Mouse (Mus musculus): ENCODE results near the gene Trim17. TPM values are rescaled to one million over a fixed set of nuclear protein-coding genes. Genes with fewer than 3 reads are reported as not detected.

Trim17 gene
- total and polyA plus RNA-seq, 3 experiments: 0.11 to 0.12 TPM; not detected in 1

DNA sequence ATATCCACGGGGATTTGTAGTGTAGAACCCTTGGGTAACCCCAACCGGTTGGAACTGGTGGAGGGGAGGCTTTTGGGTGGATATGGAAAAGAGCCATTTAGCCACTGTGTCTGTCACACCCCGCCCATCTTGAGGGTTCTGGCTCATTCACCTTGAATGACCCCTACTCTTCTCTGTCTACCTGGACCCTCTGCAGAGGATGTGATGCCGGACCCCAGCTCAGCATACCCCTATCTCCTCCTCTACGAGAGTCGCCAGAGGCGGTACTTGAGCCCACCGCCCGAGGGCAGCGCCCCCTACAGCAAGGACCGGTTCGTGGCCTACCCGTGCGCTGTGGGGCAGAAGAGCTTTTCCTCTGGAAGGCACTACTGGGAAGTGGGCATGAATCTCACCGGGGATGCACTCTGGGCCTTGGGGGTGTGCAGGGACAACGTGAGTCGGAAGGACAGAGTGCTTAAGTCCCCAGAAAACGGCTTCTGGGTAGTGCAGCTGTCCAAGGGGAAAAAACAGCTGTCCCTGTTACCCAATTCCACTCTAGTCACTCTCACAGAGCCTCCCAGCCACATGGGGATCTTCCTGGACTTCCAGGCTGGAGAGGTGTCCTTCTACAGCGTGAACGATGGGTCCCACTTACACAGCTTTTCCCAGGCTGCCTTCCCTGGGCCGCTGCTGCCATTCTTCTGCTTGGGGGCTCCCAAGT is 16.5 kb downstream of the Trim17 start:
- H3K4me1 ChIP-seq (ENCODE audit: insufficient read depth, low read depth, low read length): peaks cover 68% of the 10 kb centered on the region
- no peaks in the 10 kb centered on the region for H3K27me3 ChIP-seq (ENCODE audit: insufficient read depth, low read length)
- TF ChIP-seq TAL1 (conservative IDR thresholded peaks at IDR 0.05; ENCODE audit: low read depth, low read length): no peak
- TF ChIP-seq GATA2 (IDR thresholded peaks at IDR 0.05; ENCODE audit: borderline replicate concordance, low read depth, low read length): no peak
- TF ChIP-seq POLR2AphosphoS5 (IDR thresholded peaks at IDR 0.05; ENCODE audit: insufficient replicate concordance, low read depth, low read length): no peak
- no peak for TF ChIP-seq CTCF (IDR thresholded peaks at IDR 0.05; ENCODE audit: low read depth, low read length)
- no peak for TF ChIP-seq GATA1 (IDR thresholded peaks at IDR 0.05; ENCODE audit: borderline replicate concordance, low read length)
- DNase-seq (ENCODE audit: low spot score): no peak
- peaks cover 76% of the 10 kb centered on the region for H3K36me3 ChIP-seq (replicated peaks)
- ATAC-seq (ENCODE audit: extremely low read depth, insufficient number of reproducible peaks, low FRiP score, poor library complexity, severe bottlenecking): no peak
- H3K4me3 ChIP-seq (ENCODE audit: low read depth, low read length): no peak overlapping the region; the same call in 1 of the 2 replicates
- H3K9me3 ChIP-seq (replicated peaks): no peaks in the 10 kb centered on the region

DNA sequence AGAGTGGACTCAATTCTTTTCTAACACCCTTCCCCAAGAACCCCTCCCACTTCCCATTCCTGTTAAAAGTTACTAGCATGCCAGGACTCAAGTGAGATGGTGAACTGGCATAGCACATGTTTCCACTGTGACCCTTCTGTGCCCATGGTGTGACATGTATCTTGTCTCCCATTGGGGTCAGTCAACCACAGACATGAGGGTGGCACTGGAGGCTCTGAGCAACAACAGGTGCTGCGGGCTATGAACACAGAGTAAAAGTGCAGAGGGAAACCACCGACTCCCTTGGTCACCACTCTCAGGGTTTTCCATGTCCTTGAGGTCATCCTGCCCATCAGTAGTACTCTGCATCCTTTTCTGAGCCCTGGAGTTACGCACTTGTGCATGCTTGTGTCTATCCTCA is 17.3 kb downstream of the Trim17 start:
- Histone ChIP-seq H3K4me3 (ENCODE audit: low read depth, low read length) (no peak overlapping the region), H3K9me3 (replicated peaks) (no peaks in the 10 kb centered on the region), H3K4me1 (ENCODE audit: insufficient read depth, low read depth, low read length) (peaks cover 65% of the 10 kb centered on the region), H3K36me3 (replicated peaks) (peaks cover 70% of the 10 kb centered on the region), H3K27me3 (ENCODE audit: insufficient read depth, low read length) (no peaks in the 10 kb centered on the region)
- ATAC-seq (ENCODE audit: extremely low read depth, insufficient number of reproducible peaks, low FRiP score, poor library complexity, severe bottlenecking) (no peak), DNase-seq (ENCODE audit: low spot score) (no peak)
- no peak for TF ChIP-seq GATA1 (IDR thresholded peaks at IDR 0.05; ENCODE audit: borderline replicate concordance, low read length)
- no peak for TF ChIP-seq CTCF (IDR thresholded peaks at IDR 0.05; ENCODE audit: low read depth, low read length)
- no peak for TF ChIP-seq TAL1 (conservative IDR thresholded peaks at IDR 0.05; ENCODE audit: low read depth, low read length)
- TF ChIP-seq GATA2 (IDR thresholded peaks at IDR 0.05; ENCODE audit: borderline replicate concordance, low read depth, low read length): no peak
- no peak for TF ChIP-seq POLR2AphosphoS5 (IDR thresholded peaks at IDR 0.05; ENCODE audit: insufficient replicate concordance, low read depth, low read length)

DNA sequence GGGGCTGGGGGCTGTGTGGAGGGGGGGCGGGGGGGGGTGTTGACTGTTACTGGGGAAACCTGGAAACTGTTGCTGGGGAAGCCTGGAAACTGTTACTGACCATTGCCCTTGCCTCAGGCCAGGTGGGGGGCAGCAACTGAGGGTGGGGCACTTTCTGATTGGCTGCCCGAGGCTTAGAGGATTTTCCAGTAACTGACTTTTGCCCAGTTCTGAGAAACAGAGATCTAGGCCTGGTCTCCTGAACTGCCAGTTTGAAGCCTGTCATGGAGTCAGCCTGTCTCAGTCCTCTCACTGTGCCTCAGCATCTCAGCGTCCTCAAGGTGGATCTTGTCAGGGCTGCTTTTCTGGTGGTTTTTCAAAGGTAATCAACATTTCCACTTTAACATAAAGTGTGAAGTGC is 19.9 kb downstream of the Trim17 start:
- ATAC-seq (ENCODE audit: extremely low read depth, insufficient number of reproducible peaks, low FRiP score, poor library complexity, severe bottlenecking): no peak
- no peaks in the 10 kb centered on the region for H3K27me3 ChIP-seq (ENCODE audit: insufficient read depth, low read length)
- H3K4me3 ChIP-seq (ENCODE audit: low read depth, low read length): peak overlapping the region; percentile 48; the same call in 1 of the 2 replicates
- H3K36me3 ChIP-seq (replicated peaks): peaks cover 50% of the 10 kb centered on the region
- no peaks in the 10 kb centered on the region for H3K9me3 ChIP-seq (replicated peaks)
- H3K4me1 ChIP-seq (ENCODE audit: insufficient read depth, low read depth, low read length): peaks cover 56% of the 10 kb centered on the region
- DNase-seq (ENCODE audit: low spot score): no peak
- TF ChIP-seq TAL1 (conservative IDR thresholded peaks at IDR 0.05; ENCODE audit: low read depth, low read length): no peak
- TF ChIP-seq GATA1 (IDR thresholded peaks at IDR 0.05; ENCODE audit: borderline replicate concordance, low read length): no peak
- no peak for TF ChIP-seq POLR2AphosphoS5 (IDR thresholded peaks at IDR 0.05; ENCODE audit: insufficient replicate concordance, low read depth, low read length)
- no peak for TF ChIP-seq CTCF (IDR thresholded peaks at IDR 0.05; ENCODE audit: low read depth, low read length)
- no peak for TF ChIP-seq GATA2 (IDR thresholded peaks at IDR 0.05; ENCODE audit: borderline replicate concordance, low read depth, low read length)

DNA sequence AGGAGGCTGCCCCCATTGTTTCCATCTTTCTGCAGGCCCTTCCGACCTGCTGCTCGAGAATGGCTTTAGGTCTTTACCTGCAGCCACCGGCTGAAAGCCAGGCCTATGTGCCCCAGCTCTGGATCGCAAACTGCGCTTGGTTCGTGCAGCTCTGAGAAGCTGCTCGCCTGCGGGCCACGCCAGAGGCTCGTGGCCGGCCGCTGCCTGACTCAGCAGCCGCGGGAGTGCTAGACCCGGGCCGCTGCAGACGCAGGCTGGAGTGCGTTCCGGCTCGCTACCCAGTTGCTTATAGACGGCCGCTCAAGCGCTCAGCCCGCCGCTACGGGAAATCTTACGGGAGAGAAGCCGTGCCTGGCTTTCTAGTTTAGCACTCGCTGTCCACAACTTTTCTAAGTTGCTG is 22.7 kb downstream of the Trim17 start:
- ATAC-seq (ENCODE audit: extremely low read depth, insufficient number of reproducible peaks, low FRiP score, poor library complexity, severe bottlenecking) (no peak), DNase-seq (ENCODE audit: low spot score) (no peak)
- H3K4me1 ChIP-seq (ENCODE audit: insufficient read depth, low read depth, low read length): peaks cover 56% of the 10 kb centered on the region
- peaks cover 50% of the 10 kb centered on the region for H3K36me3 ChIP-seq (replicated peaks)
- H3K9me3 ChIP-seq (replicated peaks): no peaks in the 10 kb centered on the region
- H3K27me3 ChIP-seq (ENCODE audit: insufficient read depth, low read length): no peaks in the 10 kb centered on the region
- peak overlapping the region; percentile 98 for H3K4me3 ChIP-seq (ENCODE audit: low read depth, low read length)
- TF ChIP-seq CTCF (IDR thresholded peaks at IDR 0.05; ENCODE audit: low read depth, low read length) (no peak), TAL1 (conservative IDR thresholded peaks at IDR 0.05; ENCODE audit: low read depth, low read length) (no peak), GATA2 (IDR thresholded peaks at IDR 0.05; ENCODE audit: borderline replicate concordance, low read depth, low read length) (no peak), GATA1 (IDR thresholded peaks at IDR 0.05; ENCODE audit: borderline replicate concordance, low read length) (no peak), POLR2AphosphoS5 (IDR thresholded peaks at IDR 0.05; ENCODE audit: insufficient replicate concordance, low read depth, low read length) (no peak)

DNA sequence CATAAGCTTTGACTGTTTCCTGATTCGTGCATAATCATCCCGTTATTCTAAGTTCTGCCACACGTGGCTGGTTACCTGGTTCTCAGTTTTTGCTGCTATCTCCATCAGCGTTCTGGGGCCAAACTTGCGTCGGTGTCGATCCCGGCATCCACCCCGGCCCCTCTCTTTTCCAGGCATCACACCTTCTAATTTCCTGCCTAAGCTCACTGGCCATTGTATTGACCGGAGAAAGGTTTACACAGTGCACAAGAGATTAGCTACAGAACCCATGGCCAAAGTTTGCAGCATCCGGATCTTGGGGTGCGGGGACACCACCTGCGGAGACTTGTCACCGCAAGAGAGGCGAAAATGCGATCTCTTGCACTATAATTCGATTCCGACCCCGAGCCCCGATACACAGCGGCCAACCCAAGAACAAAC is 23.1 kb downstream of the Trim17 start:
- DNase-seq (ENCODE audit: low spot score) (no peak), ATAC-seq (ENCODE audit: extremely low read depth, insufficient number of reproducible peaks, low FRiP score, poor library complexity, severe bottlenecking) (no peak)
- peaks cover 50% of the 10 kb centered on the region for H3K36me3 ChIP-seq (replicated peaks)
- H3K4me1 ChIP-seq (ENCODE audit: insufficient read depth, low read depth, low read length): peaks cover 57% of the 10 kb centered on the region
- H3K27me3 ChIP-seq (ENCODE audit: insufficient read depth, low read length): no peaks in the 10 kb centered on the region
- no peak for TF ChIP-seq POLR2AphosphoS5 (IDR thresholded peaks at IDR 0.05; ENCODE audit: insufficient replicate concordance, low read depth, low read length)
- TF ChIP-seq GATA2 (IDR thresholded peaks at IDR 0.05; ENCODE audit: borderline replicate concordance, low read depth, low read length): no peak
- TF ChIP-seq TAL1 (conservative IDR thresholded peaks at IDR 0.05; ENCODE audit: low read depth, low read length): no peak
- TF ChIP-seq CTCF (IDR thresholded peaks at IDR 0.05; ENCODE audit: low read depth, low read length): no peak
- H3K9me3 ChIP-seq (replicated peaks): no peaks in the 10 kb centered on the region
- peak overlapping the region; percentile 98 for H3K4me3 ChIP-seq (ENCODE audit: low read depth, low read length)

DNA sequence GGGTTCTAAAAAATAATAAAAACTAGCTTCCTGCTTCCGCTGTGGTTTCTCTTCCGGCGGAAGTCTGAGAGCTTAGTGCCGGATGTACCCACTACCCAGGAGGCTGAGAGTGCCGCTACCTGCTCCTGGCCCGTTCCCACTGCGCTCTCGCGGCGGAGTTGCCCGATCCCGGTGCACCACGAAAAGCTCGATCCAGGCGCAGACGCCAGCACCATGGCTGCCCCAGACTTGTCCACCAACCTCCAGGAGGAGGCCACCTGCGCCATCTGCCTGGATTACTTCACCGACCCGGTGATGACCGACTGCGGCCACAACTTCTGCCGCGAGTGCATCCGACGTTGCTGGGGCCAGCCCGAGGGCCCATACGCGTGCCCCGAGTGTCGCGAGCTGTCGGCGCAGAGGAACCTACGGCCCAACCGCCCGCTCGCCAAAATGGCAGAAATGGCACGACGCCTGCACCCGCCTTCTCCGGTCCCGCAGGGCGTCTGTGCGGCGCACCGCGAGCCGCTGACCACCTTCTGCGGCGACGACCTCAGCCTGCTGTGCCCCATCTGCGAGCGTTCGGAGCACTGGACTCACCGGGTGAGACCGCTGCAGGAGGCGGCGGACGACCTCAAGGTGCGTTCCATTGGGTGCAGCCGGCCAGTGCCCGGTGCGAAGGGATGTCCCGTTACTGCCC is 23.7 kb downstream of the Trim17 start, which contains the start of gene Trim11:
Trim11 (plus strand) TSS at position 67 of the 679 bp plus-strand sequence.
- TF ChIP-seq GATA2 (IDR thresholded peaks at IDR 0.05; ENCODE audit: borderline replicate concordance, low read depth, low read length) (no peak), POLR2AphosphoS5 (IDR thresholded peaks at IDR 0.05; ENCODE audit: insufficient replicate concordance, low read depth, low read length) (no peak), CTCF (IDR thresholded peaks at IDR 0.05; ENCODE audit: low read depth, low read length) (no peak), TAL1 (conservative IDR thresholded peaks at IDR 0.05; ENCODE audit: low read depth, low read length) (no peak), GATA1 (IDR thresholded peaks at IDR 0.05; ENCODE audit: borderline replicate concordance, low read length) (no peak)
- H3K36me3 ChIP-seq (replicated peaks): peaks cover 54% of the 10 kb centered on the region
- no peaks in the 10 kb centered on the region for H3K27me3 ChIP-seq (ENCODE audit: insufficient read depth, low read length)
- DNase-seq (ENCODE audit: low spot score) (peak; percentile 84), ATAC-seq (ENCODE audit: extremely low read depth, insufficient number of reproducible peaks, low FRiP score, poor library complexity, severe bottlenecking) (peak; percentile 46; the same call in 1 of the 2 replicates)
- peak within 1 kb of the TSS; percentile 98 for H3K4me3 ChIP-seq (ENCODE audit: low read depth, low read length)
- H3K9me3 ChIP-seq (replicated peaks): no peaks in the 10 kb centered on the region
- peaks cover 63% of the 10 kb centered on the region for H3K4me1 ChIP-seq (ENCODE audit: insufficient read depth, low read depth, low read length)
